Mouse (Mus musculus): ENCODE measurements around the gene Rpl11. TPM values are rescaled to one million over a fixed set of nuclear protein-coding genes. Genes with fewer than 3 reads are reported as not detected.

Rpl11 gene
- polyA plus RNA-seq, 1 experiment: 224 TPM

GRCm38 (mm10) chr4:136052534-136053246 lies 538 bp downstream of the Rpl11 start:
- peak overlapping the region; percentile 91 for H3K4me3 ChIP-seq (ENCODE audit: low read depth, low read length)
- peaks cover 30% of the 10 kb centered on the region for H3K36me3 ChIP-seq (ENCODE audit: control insufficient read depth, insufficient read depth, low read length)
- H3K27me3 ChIP-seq (ENCODE audit: control insufficient read depth, insufficient read depth, low read length): no peaks in the 10 kb centered on the region
- WGBS: under 1% methylated on average over 50 of the region's 50 CpGs
- TF ChIP-seq POLR2A (IDR thresholded peaks at IDR 0.05; ENCODE audit: low read depth, low read length): no peak
- TF ChIP-seq CTCF (IDR thresholded peaks at IDR 0.05; ENCODE audit: extremely low read depth, insufficient read length, insufficient replicate concordance, low read depth, low read length): no peak
- peak overlapping the region; percentile 48 for H3K27ac ChIP-seq (ENCODE audit: insufficient read depth, low read depth, low read length)
- peaks cover 4% of the 10 kb centered on the region for H3K4me1 ChIP-seq (ENCODE audit: control insufficient read depth, insufficient read depth, insufficient read length, low read length)

DNA sequence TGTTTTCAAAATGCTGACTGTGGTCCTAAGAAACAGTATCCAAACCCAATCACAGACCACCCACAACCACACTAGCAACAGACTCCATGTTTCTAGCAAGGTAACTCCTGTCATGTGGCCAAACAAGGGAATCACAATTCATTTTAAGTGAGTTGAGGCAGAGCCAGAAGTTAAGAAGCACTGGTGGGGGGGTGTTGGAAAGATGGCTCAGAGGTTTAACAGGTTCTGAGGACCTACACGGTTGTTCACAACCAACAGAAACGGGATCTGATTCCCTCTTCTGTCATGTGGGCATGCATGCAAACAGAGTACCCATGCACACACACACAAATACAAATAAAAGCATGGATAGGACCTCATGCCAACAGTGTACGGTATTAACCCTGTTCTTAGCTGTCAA lies 1.2 kb downstream of the Rpl11 start:
- no peak for TF ChIP-seq POLR2A (IDR thresholded peaks at IDR 0.05; ENCODE audit: low read depth, low read length)
- TF ChIP-seq CTCF (IDR thresholded peaks at IDR 0.05; ENCODE audit: extremely low read depth, insufficient read length, insufficient replicate concordance, low read depth, low read length): no peak
- peaks cover 4% of the 10 kb centered on the region for H3K4me1 ChIP-seq (ENCODE audit: control insufficient read depth, insufficient read depth, insufficient read length, low read length)
- no peaks in the 10 kb centered on the region for H3K27me3 ChIP-seq (ENCODE audit: control insufficient read depth, insufficient read depth, low read length)
- peak overlapping the region; percentile 91 for H3K4me3 ChIP-seq (ENCODE audit: low read depth, low read length)
- WGBS: 1% methylated on average over 3 of the region's 3 CpGs
- no peak overlapping the region for H3K27ac ChIP-seq (ENCODE audit: insufficient read depth, low read depth, low read length)
- H3K36me3 ChIP-seq (ENCODE audit: control insufficient read depth, insufficient read depth, low read length): peaks cover 33% of the 10 kb centered on the region

DNA sequence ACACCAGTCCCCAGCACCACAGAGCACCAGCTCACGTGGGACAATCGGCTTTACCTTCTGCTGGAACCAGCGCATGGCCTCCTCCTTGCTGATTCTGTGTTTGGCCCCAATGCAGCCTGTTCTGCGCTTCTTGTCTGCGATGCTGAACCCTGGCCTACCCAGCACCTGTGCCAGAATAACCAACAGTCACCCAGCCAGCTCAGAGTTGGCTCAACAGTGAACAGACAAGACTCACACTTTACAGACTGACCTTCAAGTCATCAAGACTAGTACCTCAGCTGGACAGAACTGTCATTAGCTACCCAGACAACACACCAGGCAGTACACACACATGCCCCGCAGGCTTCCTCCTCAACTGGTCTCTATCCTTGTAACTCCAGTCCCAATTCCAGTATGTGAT lies 3.0 kb downstream of the Rpl11 start:
- WGBS: 90% methylated on average over 6 of the region's 6 CpGs
- H3K4me1 ChIP-seq (ENCODE audit: control insufficient read depth, insufficient read depth, insufficient read length, low read length): peaks cover 4% of the 10 kb centered on the region
- no peaks in the 10 kb centered on the region for H3K27me3 ChIP-seq (ENCODE audit: control insufficient read depth, insufficient read depth, low read length)
- TF ChIP-seq CTCF (IDR thresholded peaks at IDR 0.05; ENCODE audit: extremely low read depth, insufficient read length, insufficient replicate concordance, low read depth, low read length) (no peak), POLR2A (IDR thresholded peaks at IDR 0.05; ENCODE audit: low read depth, low read length) (no peak)
- H3K27ac ChIP-seq (ENCODE audit: insufficient read depth, low read depth, low read length): no peak overlapping the region
- H3K4me3 ChIP-seq (ENCODE audit: low read depth, low read length): no peak overlapping the region
- peaks cover 36% of the 10 kb centered on the region for H3K36me3 ChIP-seq (ENCODE audit: control insufficient read depth, insufficient read depth, low read length)

GRCm38 (mm10) chr4:136048291-136049032 lies 4.8 kb downstream of the Rpl11 start:
- no peak overlapping the region for H3K4me3 ChIP-seq (ENCODE audit: low read depth, low read length)

DNA sequence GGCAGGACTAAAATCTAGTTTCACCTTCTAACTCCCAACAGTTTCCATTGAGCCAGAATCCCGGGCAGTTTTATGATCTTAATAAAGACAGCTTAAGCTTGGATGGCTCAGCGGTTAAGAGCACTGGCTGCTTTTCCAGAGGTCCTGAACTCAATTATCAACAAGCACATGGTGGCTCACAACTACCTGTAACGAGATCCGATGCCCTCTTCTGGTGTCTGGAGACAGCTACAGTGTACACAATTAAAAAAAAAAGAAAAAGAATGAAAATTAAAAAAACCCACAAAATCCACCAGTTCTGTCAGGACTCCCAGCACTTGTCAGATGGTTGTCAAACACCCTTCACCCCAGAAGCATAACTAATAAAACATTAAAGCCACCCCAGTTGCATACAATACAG lies 5.6 kb downstream of the Rpl11 start:
- Histone ChIP-seq H3K36me3 (ENCODE audit: control insufficient read depth, insufficient read depth, low read length) (peaks cover 38% of the 10 kb centered on the region), H3K27ac (ENCODE audit: insufficient read depth, low read depth, low read length) (no peak overlapping the region), H3K4me3 (ENCODE audit: low read depth, low read length) (no peak overlapping the region), H3K27me3 (ENCODE audit: control insufficient read depth, insufficient read depth, low read length) (no peaks in the 10 kb centered on the region), H3K4me1 (ENCODE audit: control insufficient read depth, insufficient read depth, insufficient read length, low read length) (peaks cover 4% of the 10 kb centered on the region)
- 28% methylated on average over 4 of the region's 4 CpGs for WGBS
- no peak for TF ChIP-seq CTCF (IDR thresholded peaks at IDR 0.05; ENCODE audit: extremely low read depth, insufficient read length, insufficient replicate concordance, low read depth, low read length)
- no peak for TF ChIP-seq POLR2A (IDR thresholded peaks at IDR 0.05; ENCODE audit: low read depth, low read length)

More at GRCm38 (mm10) chr4:136048291-136049032, 4.8 kb downstream of the Rpl11 start:
- no peak overlapping the region for H3K27ac ChIP-seq (ENCODE audit: insufficient read depth, low read depth, low read length)
- TF ChIP-seq POLR2A (IDR thresholded peaks at IDR 0.05; ENCODE audit: low read depth, low read length) (no peak), CTCF (IDR thresholded peaks at IDR 0.05; ENCODE audit: extremely low read depth, insufficient read length, insufficient replicate concordance, low read depth, low read length) (no peak)
- WGBS: 53% methylated on average over 4 of the region's 4 CpGs
- H3K4me1 ChIP-seq (ENCODE audit: control insufficient read depth, insufficient read depth, insufficient read length, low read length): peaks cover 4% of the 10 kb centered on the region
- no peaks in the 10 kb centered on the region for H3K27me3 ChIP-seq (ENCODE audit: control insufficient read depth, insufficient read depth, low read length)
- peaks cover 38% of the 10 kb centered on the region for H3K36me3 ChIP-seq (ENCODE audit: control insufficient read depth, insufficient read depth, low read length)

GRCm38 (mm10) chr4:136046888-136047287 lies 6.3 kb downstream of the Rpl11 start:
- 73% methylated on average over 6 of the region's 6 CpGs for WGBS

GRCm38 (mm10) chr4:136045091-136045490 lies 8.1 kb downstream of the Rpl11 start:
- Histone ChIP-seq H3K4me3 (ENCODE audit: low read depth, low read length) (no peak overlapping the region), H3K27me3 (ENCODE audit: control insufficient read depth, insufficient read depth, low read length) (no peaks in the 10 kb centered on the region), H3K4me1 (ENCODE audit: control insufficient read depth, insufficient read depth, insufficient read length, low read length) (no peaks in the 10 kb centered on the region; the same call in 1 of the 2 replicates), H3K36me3 (ENCODE audit: control insufficient read depth, insufficient read depth, low read length) (peaks cover 24% of the 10 kb centered on the region), H3K27ac (ENCODE audit: insufficient read depth, low read depth, low read length) (no peak overlapping the region)
- 80% methylated on average over 5 of the region's 5 CpGs for WGBS
- TF ChIP-seq CTCF (IDR thresholded peaks at IDR 0.05; ENCODE audit: extremely low read depth, insufficient read length, insufficient replicate concordance, low read depth, low read length) (no peak), POLR2A (IDR thresholded peaks at IDR 0.05; ENCODE audit: low read depth, low read length) (no peak)

More at GRCm38 (mm10) chr4:136046888-136047287, 6.3 kb downstream of the Rpl11 start:
- no peak overlapping the region for H3K4me3 ChIP-seq (ENCODE audit: low read depth, low read length)
- peaks cover 38% of the 10 kb centered on the region for H3K36me3 ChIP-seq (ENCODE audit: control insufficient read depth, insufficient read depth, low read length)
- H3K4me1 ChIP-seq (ENCODE audit: control insufficient read depth, insufficient read depth, insufficient read length, low read length): no peaks in the 10 kb centered on the region; the same call in 1 of the 2 replicates
- H3K27me3 ChIP-seq (ENCODE audit: control insufficient read depth, insufficient read depth, low read length): no peaks in the 10 kb centered on the region
- TF ChIP-seq CTCF (IDR thresholded peaks at IDR 0.05; ENCODE audit: extremely low read depth, insufficient read length, insufficient replicate concordance, low read depth, low read length) (no peak), POLR2A (IDR thresholded peaks at IDR 0.05; ENCODE audit: low read depth, low read length) (no peak)
- no peak overlapping the region for H3K27ac ChIP-seq (ENCODE audit: insufficient read depth, low read depth, low read length)
